Mouse (Mus musculus) cerebellum, adult 2 months (tissue): Measurements from ENCODE around the gene Snrpd3. TPM values are rescaled to one million over a fixed set of nuclear protein-coding genes. Genes with fewer than 3 reads are reported as not detected.
A peak's percentile ranks its signal among the peaks of the same experiment; 100 is the strongest.

Experiments
- DNase-seq, 2 experiments: peaks; one replicate each; pipeline ENCODE4 v3.0.0; 2021
- H3K27ac ChIP-seq: fragments of 200-500 bp; 2 replicates; pipeline ENCODE4 v1.5.1; 2012; ENCODE audit warnings: low read length, control low read depth, inconsistent platforms; ENCODE audit not compliant: insufficient read depth
- H3K27me3 ChIP-seq: fragments of 200-500 bp; 2 replicates; pipeline ENCODE4 v1.6.1; 2012; ENCODE audit warnings: inconsistent platforms, mild to moderate bottlenecking, low read length, moderate library complexity; ENCODE audit not compliant: control insufficient read depth, insufficient read depth
- H3K4me1 ChIP-seq: fragments of 200-500 bp; 2 replicates; pipeline ENCODE4 v1.6.1; 2011; ENCODE audit warnings: low read length; ENCODE audit not compliant: control insufficient read depth, insufficient read depth
- H3K4me3 ChIP-seq: fragments of 200-500 bp; replicated peaks from 2 replicates; pipeline ENCODE3; 2011; ENCODE audit warnings: mild to moderate bottlenecking, low read depth, low read length, control low read depth; ENCODE audit not compliant: insufficient read depth
- CTCF ChIP-seq: fragments of 200-500 bp; IDR thresholded peaks from 2 replicates; pipeline ENCODE4 v1.5.1; 2011; ENCODE audit warnings: low read depth, mild to moderate bottlenecking, control low read depth, low read length, moderate library complexity, borderline replicate concordance; ENCODE audit not compliant: insufficient read depth
- POLR2A ChIP-seq: fragments of 200-500 bp; IDR thresholded peaks from 2 replicates; pipeline ENCODE4 v1.6.1; 2011; ENCODE audit warnings: low read length, control low read depth, borderline replicate concordance; ENCODE audit not compliant: insufficient read depth
- WGBS: fragments of 180-500 bp; shearing (Covaris S2); methylation state at CpG from one replicate; pipeline ENCODE4 v1.1.7; 2018; 5-methylcytosine and 5-hydroxymethylcytosine counted together
- polyA plus RNA-seq: library from polyadenylated mRNA; depleted of rRNA; stranded (reverse); fragments of >200 nt; gene quantifications from 2 replicates; pipeline ENCODE4 v1.2.3, GENCODE M21; 2012

The Snrpd3 gene
- polyA plus RNA-seq, 1 experiment, result 59.5 TPM

GRCm38 (mm10) chr10:75482919-75483483, 34.4 kb upstream of the Snrpd3 start:
- TF ChIP-seq POLR2A (no peak), CTCF (no peak)
- H3K4me1 ChIP-seq, result no peaks in the 10 kb centered on the region
- 49% methylated on average over 11 of the region's 11 CpGs for WGBS

GRCm38 (mm10) chr10:75484066-75484465, 33.3 kb upstream of the Snrpd3 start:
- H3K27ac ChIP-seq, result no peak overlapping the region
- H3K27me3 ChIP-seq, result no peaks in the 10 kb centered on the region
- TF ChIP-seq CTCF (no peak), POLR2A (no peak)
- WGBS, result 89% methylated on average over 6 of the region's 6 CpGs
- no peaks in the 10 kb centered on the region for H3K4me1 ChIP-seq
- no peak for DNase-seq
- no peak overlapping the region for H3K4me3 ChIP-seq

More at GRCm38 (mm10) chr10:75482919-75483483, 34.4 kb upstream of the Snrpd3 start:
- Histone ChIP-seq H3K27ac (no peak overlapping the region), H3K27me3 (no peaks in the 10 kb centered on the region), H3K4me3 (no peak overlapping the region)
- no peak for DNase-seq

GRCm38 (mm10) chr10:75484767-75485166, 32.6 kb upstream of the Snrpd3 start:
- WGBS, result 78% methylated on average over 6 of the region's 6 CpGs
- H3K4me1 ChIP-seq, result no peaks in the 10 kb centered on the region
- H3K27me3 ChIP-seq, result no peaks in the 10 kb centered on the region
- TF ChIP-seq POLR2A, result no peak
- no peak for TF ChIP-seq CTCF
- DNase-seq, result no peak
- no peak overlapping the region for H3K4me3 ChIP-seq
- H3K27ac ChIP-seq, result no peak overlapping the region

GRCm38 (mm10) chr10:75486086-75486979, 31.0 kb upstream of the Snrpd3 start:
- 43% methylated on average over 9 of the region's 9 CpGs for WGBS
- Histone ChIP-seq H3K4me1 (no peaks in the 10 kb centered on the region), H3K4me3 (no peak overlapping the region), H3K27ac (no peak overlapping the region), H3K27me3 (no peaks in the 10 kb centered on the region)
- peak; percentile 62 to 75 for DNase-seq
- TF ChIP-seq POLR2A (no peak), CTCF (peak; percentile 88)

GRCm38 (mm10) chr10:75487131-75487530, 30.2 kb upstream of the Snrpd3 start:
- DNase-seq, result no peak
- no peaks in the 10 kb centered on the region for H3K4me1 ChIP-seq
- no peak overlapping the region for H3K27ac ChIP-seq
- H3K4me3 ChIP-seq, result no peak overlapping the region
- TF ChIP-seq CTCF (no peak), POLR2A (no peak)
- H3K27me3 ChIP-seq, result no peaks in the 10 kb centered on the region
- 64% methylated on average over 3 of the region's 3 CpGs for WGBS

- H3K27me3 ChIP-seq, result no peaks in the 10 kb centered on the region
- no peak for DNase-seq
- no peak overlapping the region for H3K4me3 ChIP-seq
- no peaks in the 10 kb centered on the region for H3K4me1 ChIP-seq
- TF ChIP-seq CTCF, result no peak
- no peak for TF ChIP-seq POLR2A
- 33% methylated on average over 2 of the region's 2 CpGs for WGBS
- H3K27ac ChIP-seq, result no peak overlapping the region
These were observed 27.8 kb upstream of the Snrpd3 start for GRCm38 (mm10) chr10:75489522-75489921.

- 87% methylated on average over 2 of the region's 2 CpGs for WGBS
- TF ChIP-seq CTCF (no peak), POLR2A (no peak)
These were observed 26.6 kb upstream of the Snrpd3 start for GRCm38 (mm10) chr10:75490731-75491130.

More at GRCm38 (mm10) chr10:75490731-75491130, 26.6 kb upstream of the Snrpd3 start:
- Histone ChIP-seq H3K27ac (no peak overlapping the region), H3K4me3 (no peak overlapping the region), H3K27me3 (no peaks in the 10 kb centered on the region), H3K4me1 (no peaks in the 10 kb centered on the region)
- no peak for DNase-seq
